Mouse (Mus musculus) intestine, postnatal 0 days (tissue): ENCODE data around the gene Wdr74. TPM values are rescaled to one million over a fixed set of nuclear protein-coding genes. Genes with fewer than 3 reads are reported as not detected.

ENCODE experiments used
- ATAC-seq: fragments of 200-750 bp; cut with Nextera tagmentation; 2 replicates; pipeline ENCODE4 v1.8.0; 2017; ENCODE audit warnings: mild to moderate bottlenecking, moderate TSS enrichment, moderate library complexity
- H3K27ac ChIP-seq: fragments of 300-500 bp; sonication (generic); 2 replicates; pipeline ENCODE4 v1.5.1; 2014; ENCODE audit warnings: mild to moderate bottlenecking, low read depth, low read length, moderate library complexity
- H3K27me3 ChIP-seq: fragments of 300-500 bp; sonication (generic); replicated peaks from 2 replicates; pipeline ENCODE4 v1.6.1; 2014; ENCODE audit warnings: low read length, mixed read lengths; ENCODE audit not compliant: control insufficient read depth, insufficient read depth
- H3K36me3 ChIP-seq: fragments of 300-500 bp; sonication (generic); 2 replicates; pipeline ENCODE4 v1.6.1; 2014; ENCODE audit warnings: mild to moderate bottlenecking, moderate library complexity; ENCODE audit not compliant: control insufficient read depth, insufficient read depth
- H3K4me1 ChIP-seq: fragments of 300-500 bp; sonication (generic); replicated peaks from 2 replicates; pipeline ENCODE4 v1.6.1; 2014; ENCODE audit warnings: antibody characterized with exemption, low read length, mixed read lengths; ENCODE audit not compliant: control insufficient read depth, insufficient read depth
- H3K4me2 ChIP-seq: fragments of 300-500 bp; sonication (generic); replicated peaks from 2 replicates; pipeline ENCODE4 v1.6.1; 2014; ENCODE audit warnings: low read depth, mild to moderate bottlenecking, moderate library complexity
- H3K4me3 ChIP-seq: fragments of 300-500 bp; sonication (generic); 2 replicates; pipeline ENCODE4 v1.5.1; 2014; ENCODE audit warnings: low read depth, low read length
- H3K9ac ChIP-seq: fragments of 300-500 bp; sonication (generic); 2 replicates; pipeline ENCODE4 v1.6.1; 2014; ENCODE audit warnings: mild to moderate bottlenecking, low read depth, low read length
- H3K9me3 ChIP-seq: fragments of 300-500 bp; sonication (generic); 2 replicates; pipeline ENCODE4 v1.6.1; 2016; ENCODE audit warnings: mixed run types; ENCODE audit not compliant: control insufficient read depth
- CTCF ChIP-seq: sonication (generic); IDR thresholded peaks from 2 replicates; pipeline ENCODE4 v1.5.1; 2016; ENCODE audit warnings: low read depth, mild to moderate bottlenecking, control low read depth, antibody characterized with exemption, moderate library complexity
- WGBS: fragments of 180-500 bp; shearing (Covaris S2); extraction: QIAGEN DNeasy Blood & Tissue Kit; methylation state at CpG from one replicate; pipeline ENCODE4 v1.1.7; 2014; 5-methylcytosine and 5-hydroxymethylcytosine counted together
- polyA plus RNA-seq: library from polyadenylated mRNA; unstranded; fragments of >200 nt; fragmentation: Nextera tagmentation; extraction: Ambion mirVana; gene quantifications from 2 replicates; pipeline ENCODE4 v1.2.1, GENCODE M21; 2015

Wdr74 gene
- polyA plus RNA-seq, 1 experiment from 2014 or later, result 33.4 TPM

DNA sequence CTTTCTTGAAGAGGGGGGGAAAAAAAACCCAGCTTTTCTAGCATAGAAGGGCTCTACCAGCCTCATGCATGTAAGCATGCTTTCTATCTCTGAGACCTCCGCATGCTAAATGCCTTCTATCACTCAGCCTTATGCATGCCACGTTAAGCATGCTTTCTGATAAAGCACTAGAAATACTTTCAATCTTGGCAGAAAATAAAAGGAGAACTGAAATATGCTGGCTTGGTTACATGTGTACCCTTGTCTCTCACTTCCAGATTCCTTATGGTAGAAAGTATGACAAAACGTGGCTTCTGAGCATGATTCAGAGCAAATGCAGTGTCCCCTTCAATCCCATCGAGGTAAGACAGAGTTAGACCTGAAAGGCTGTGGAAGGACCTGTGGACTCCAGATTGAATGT is 27.6 kb downstream of the Wdr74 start:
- H3K27ac ChIP-seq, result no peak overlapping the region
- no peaks in the 10 kb centered on the region for H3K4me1 ChIP-seq
- H3K4me2 ChIP-seq, result no peak overlapping the region
- H3K27me3 ChIP-seq, result no peaks in the 10 kb centered on the region
- WGBS, result 92% methylated on average over 4 of the region's 4 CpGs
- no peak overlapping the region for H3K4me3 ChIP-seq
- no peak overlapping the region for H3K9ac ChIP-seq
- H3K9me3 ChIP-seq, result no peaks in the 10 kb centered on the region
- no peak for ATAC-seq
- TF ChIP-seq CTCF, result no peak
- peaks cover 57% of the 10 kb centered on the region for H3K36me3 ChIP-seq

DNA sequence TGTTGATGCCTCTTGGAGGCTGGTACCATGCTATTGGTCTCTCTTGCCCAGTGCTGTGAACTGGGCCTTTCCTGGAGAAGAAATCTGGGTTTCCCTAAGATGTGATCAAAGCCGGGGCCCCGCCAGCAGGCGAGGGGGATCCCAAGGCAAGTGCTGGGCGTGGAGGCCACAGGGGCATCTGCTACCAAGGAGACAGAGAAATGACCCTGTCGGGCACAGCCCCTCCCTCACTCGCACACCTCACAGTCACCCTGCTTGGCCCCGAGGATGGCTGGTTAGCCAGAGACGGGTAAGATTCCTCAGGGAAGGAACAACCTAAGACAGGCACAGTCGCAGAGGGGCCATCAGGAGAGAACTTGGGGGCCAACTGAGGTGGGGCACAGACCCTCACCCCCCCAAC is 29.9 kb downstream of the Wdr74 start:
- 95% methylated on average over 9 of the region's 9 CpGs for WGBS
- H3K4me1 ChIP-seq, result no peaks in the 10 kb centered on the region
- H3K4me3 ChIP-seq, result no peak overlapping the region
- H3K27me3 ChIP-seq, result no peaks in the 10 kb centered on the region
- peaks cover 68% of the 10 kb centered on the region for H3K36me3 ChIP-seq
- no peak overlapping the region for H3K9ac ChIP-seq
- no peak for TF ChIP-seq CTCF
- H3K4me2 ChIP-seq, result no peak overlapping the region
- H3K27ac ChIP-seq, result peak overlapping the region; percentile 35; the same call in 1 of the 2 replicates
- H3K9me3 ChIP-seq, result no peaks in the 10 kb centered on the region
- no peak for ATAC-seq

DNA sequence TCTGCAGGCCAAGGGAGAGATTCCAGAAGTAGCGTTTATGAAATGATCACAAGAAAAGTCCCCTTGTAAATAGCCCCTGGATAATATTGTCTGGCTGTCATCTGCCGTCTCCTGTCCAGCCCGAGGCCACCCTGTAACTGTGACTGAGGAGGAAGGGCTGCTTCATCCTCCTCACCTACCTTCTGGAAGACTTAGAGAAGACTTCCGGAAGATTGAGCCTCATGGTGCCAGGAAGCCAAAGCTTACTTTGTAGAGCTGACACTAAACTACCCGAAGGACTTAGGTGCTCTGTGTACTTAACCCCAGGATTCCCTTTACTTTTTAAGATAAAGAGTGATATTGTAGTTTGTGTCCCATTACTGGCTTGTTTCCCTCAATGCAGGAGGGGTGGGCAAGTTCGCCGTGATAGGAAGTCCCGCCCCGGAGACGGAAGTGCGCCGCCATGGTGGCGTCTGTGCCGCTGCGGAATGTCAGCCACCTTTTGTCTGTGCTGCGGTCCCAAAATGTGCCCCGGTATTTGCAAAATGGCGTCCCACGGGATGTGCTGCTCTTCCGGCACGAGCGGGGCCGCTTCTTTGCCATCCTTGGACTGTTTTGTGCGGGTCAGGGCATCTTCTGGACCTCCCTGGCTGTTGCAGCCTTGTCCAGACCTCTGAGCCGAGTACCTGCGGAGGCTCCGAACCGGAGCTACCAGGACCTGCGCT is 35.1 kb downstream of the Wdr74 start, which contains the start of gene Tmem223:
Gene Tmem223 (plus strand): TSS at position 430 of the 704 bp plus-strand sequence.
- Histone ChIP-seq H3K9ac (peak within 1 kb of the TSS; percentile 91), H3K4me3 (peak within 1 kb of the TSS; percentile 83), H3K36me3 (peaks cover 37% of the 10 kb centered on the region), H3K4me1 (peaks cover 5% of the 10 kb centered on the region; the same call in 1 of the 2 replicates), H3K9me3 (no peaks in the 10 kb centered on the region), H3K4me2 (peak within 1 kb of the TSS; percentile 77), H3K27me3 (no peaks in the 10 kb centered on the region), H3K27ac (peak within 1 kb of the TSS; percentile 88)
- peak; percentile 37 for TF ChIP-seq CTCF
- ATAC-seq, result peak; percentile 46
- WGBS, result 15% methylated on average over 29 of the region's 29 CpGs

DNA sequence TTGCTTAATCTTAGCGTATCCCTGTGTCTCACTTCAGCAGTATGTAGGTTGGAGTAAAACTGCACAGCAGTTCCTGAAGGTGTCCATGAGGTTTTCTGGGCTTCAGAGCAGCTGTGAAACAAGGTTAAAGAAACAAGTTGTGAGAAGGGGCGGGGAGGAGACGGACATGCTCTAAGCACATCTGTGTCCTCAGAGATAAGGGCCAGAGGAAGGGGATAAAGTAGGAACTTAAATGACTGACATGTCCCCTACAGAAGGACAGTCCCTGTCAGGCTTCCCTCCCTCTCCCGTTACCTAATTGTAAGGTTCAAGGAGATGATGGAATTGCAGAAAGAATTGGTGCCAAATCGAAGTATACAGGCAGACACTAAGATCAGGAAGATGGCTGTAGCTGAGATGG is 37.4 kb downstream of the Wdr74 start:
- Histone ChIP-seq H3K27ac (no peak overlapping the region), H3K4me1 (peaks cover 5% of the 10 kb centered on the region; the same call in 1 of the 2 replicates), H3K9ac (peak overlapping the region; percentile 89; the same call in 1 of the 2 replicates), H3K27me3 (no peaks in the 10 kb centered on the region), H3K36me3 (peaks cover 14% of the 10 kb centered on the region), H3K4me3 (peak overlapping the region; percentile 73), H3K9me3 (no peaks in the 10 kb centered on the region), H3K4me2 (peak overlapping the region; percentile 96)
- TF ChIP-seq CTCF, result no peak
- 68% methylated on average over 5 of the region's 5 CpGs for WGBS
- ATAC-seq, result no peak

DNA sequence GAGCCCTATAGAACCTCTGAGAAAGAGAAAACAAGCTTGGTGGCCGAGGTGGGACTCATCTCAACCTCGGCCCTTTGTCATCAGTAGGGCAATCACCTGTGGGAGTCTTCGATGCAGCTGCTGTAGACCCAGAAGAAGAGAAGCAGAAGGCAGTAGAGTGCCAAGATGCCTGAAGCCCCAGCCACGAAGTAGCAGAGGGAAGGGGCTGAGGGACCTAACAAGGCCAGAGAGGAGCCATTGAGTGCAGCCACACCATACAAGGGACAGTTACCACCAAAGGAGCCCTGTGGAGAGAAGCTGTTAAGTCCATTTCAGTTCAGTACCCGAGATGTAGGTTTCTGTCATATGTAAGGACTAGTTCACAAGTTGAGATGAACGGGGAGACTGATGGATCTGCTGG is 37.8 kb downstream of the Wdr74 start:
- TF ChIP-seq CTCF, result no peak
- 36% methylated on average over 6 of the region's 6 CpGs for WGBS
- ATAC-seq, result no peak
- no peaks in the 10 kb centered on the region for H3K9me3 ChIP-seq
- H3K27ac ChIP-seq, result 0 out of 2 replicates have a peak overlapping the region, but pooled peaks have one; percentile 98
- H3K27me3 ChIP-seq, result no peaks in the 10 kb centered on the region
- H3K4me2 ChIP-seq, result peak overlapping the region; percentile 96
- H3K9ac ChIP-seq, result peak overlapping the region; percentile 89
- H3K4me1 ChIP-seq, result peaks cover 5% of the 10 kb centered on the region; the same call in 1 of the 2 replicates
- peaks cover 10% of the 10 kb centered on the region for H3K36me3 ChIP-seq
- peak overlapping the region; percentile 73 for H3K4me3 ChIP-seq

DNA sequence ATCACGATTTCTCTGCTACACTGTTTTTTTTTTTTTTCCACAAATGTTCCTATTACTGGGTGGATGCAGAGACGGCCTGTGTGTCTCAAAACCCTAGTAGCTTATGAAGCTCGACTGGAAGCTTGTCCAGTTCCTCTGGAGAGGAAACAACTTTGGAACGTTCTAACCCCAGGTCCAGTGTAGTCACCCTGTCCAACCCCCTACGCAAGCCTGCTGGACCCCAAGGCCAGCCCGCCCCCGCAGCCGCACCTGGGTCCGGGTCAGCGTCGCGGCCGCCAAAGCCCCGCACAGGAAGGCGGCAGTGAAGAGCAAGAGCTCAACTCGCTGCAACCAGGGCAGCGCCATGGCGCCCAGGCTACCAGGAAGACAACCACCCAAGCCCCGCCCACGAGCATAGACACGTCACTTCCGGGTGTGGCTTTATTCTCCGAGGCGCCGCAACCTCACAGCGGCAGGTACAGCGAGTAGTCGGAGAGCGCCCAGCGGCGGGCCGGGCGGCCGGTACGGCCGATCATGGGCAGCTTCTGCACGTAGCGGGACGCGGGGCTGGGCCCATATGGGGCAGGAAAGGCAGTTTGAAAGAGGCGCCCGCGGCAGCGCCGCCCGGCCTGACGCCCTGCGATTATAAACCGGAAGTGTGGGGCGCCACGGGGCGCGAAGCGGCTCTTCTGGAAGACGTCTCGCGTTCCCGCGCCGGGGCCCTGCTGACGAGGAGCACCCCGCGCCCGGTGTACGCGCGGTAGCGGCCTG is 38.6 kb downstream of the Wdr74 start, which contains the start of gene Tmem179b:
Gene Tmem179b (minus strand): TSS at position 382 of the 750 bp plus-strand sequence.
- no peaks in the 10 kb centered on the region for H3K9me3 ChIP-seq

More for the DNA sequence above, 38.6 kb downstream of the Wdr74 start, which contains the start of gene Tmem179b:
- peak; percentile 25; the same call in 1 of the 2 replicates for TF ChIP-seq CTCF
- Histone ChIP-seq H3K27me3 (no peaks in the 10 kb centered on the region), H3K4me2 (peak within 1 kb of the TSS; percentile 96), H3K4me3 (peak within 1 kb of the TSS; percentile 73), H3K9ac (peak within 1 kb of the TSS; percentile 89), H3K4me1 (peaks cover 5% of the 10 kb centered on the region; the same call in 1 of the 2 replicates), H3K27ac (peak within 1 kb of the TSS; percentile 98), H3K36me3 (peaks cover 6% of the 10 kb centered on the region)
- ATAC-seq, result peak; percentile 93
- under 1% methylated on average over 68 of the region's 68 CpGs for WGBS
